Mouse (Mus musculus): Measurements from ENCODE around the gene March5. TPM values are rescaled to one million over a fixed set of nuclear protein-coding genes. Genes with fewer than 3 reads are reported as not detected.
A peak's percentile ranks its signal among the peaks of the same experiment; 100 is the strongest.

The March5 gene
- polyA plus RNA-seq (2015; fragmentation: Nextera tagmentation; extraction: Ambion mirVana): 49.9 and 50.0 TPM in 2 replicates

GRCm38 (mm10) chr19:37207303-37208175 lies at the start of gene March5:
March5 (plus strand) TSS chr19:37207543.
- Histone ChIP-seq H3K4me1 (replicated peaks; ENCODE audit: control insufficient read depth, insufficient read depth) (peaks cover 3% of the 10 kb centered on the region; the same call in 1 of the 2 replicates), H3K4me3 (ENCODE audit: low read depth, low read length) (peak within 1 kb of the TSS; percentile 95), H3K27me3 (ENCODE audit: control insufficient read depth, insufficient read depth, low read length) (no peaks in the 10 kb centered on the region), H3K4me2 (replicated peaks; ENCODE audit: low read depth) (peak within 1 kb of the TSS; percentile 97), H3K27ac (replicated peaks) (peak within 1 kb of the TSS; percentile 93), H3K36me3 (ENCODE audit: control insufficient read depth, insufficient read depth, low read length) (peaks cover 4% of the 10 kb centered on the region; the same call in 1 of the 2 replicates), H3K9me3 (ENCODE audit: control insufficient read depth, low read length) (no peaks in the 10 kb centered on the region), H3K9ac (ENCODE audit: low read length) (peak within 1 kb of the TSS; percentile 92)
- no peak for TF ChIP-seq EP300 (optimal IDR thresholded peaks at IDR 0.05)
- TF ChIP-seq CTCF (IDR thresholded peaks at IDR 0.05; ENCODE audit: low read depth): no peak
- WGBS: 1% methylated on average over 49 of the region's 94 CpGs
- ATAC-seq (ENCODE audit: low FRiP score, low TSS enrichment): peak; percentile 95
- DNase-seq (ENCODE audit: low spot score): peak; percentile 89

GRCm38 (mm10) chr19:37172096-37172495 lies 35.2 kb upstream of the March5 start:
- 48% methylated on average over 1 of the region's 1 CpGs for WGBS
- peaks cover 3% of the 10 kb centered on the region for H3K4me1 ChIP-seq (replicated peaks; ENCODE audit: control insufficient read depth, insufficient read depth)
- no peak overlapping the region for H3K27ac ChIP-seq (replicated peaks)
- H3K9ac ChIP-seq (ENCODE audit: low read length): no peak overlapping the region
- no peaks in the 10 kb centered on the region for H3K36me3 ChIP-seq (ENCODE audit: control insufficient read depth, insufficient read depth, low read length)
- no peak for TF ChIP-seq EP300 (optimal IDR thresholded peaks at IDR 0.05)
- no peak for TF ChIP-seq CTCF (IDR thresholded peaks at IDR 0.05; ENCODE audit: low read depth)
- DNase-seq (ENCODE audit: low spot score) (no peak), ATAC-seq (ENCODE audit: low FRiP score, low TSS enrichment) (no peak)
- no peaks in the 10 kb centered on the region for H3K9me3 ChIP-seq (ENCODE audit: control insufficient read depth, low read length)
- no peak overlapping the region for H3K4me3 ChIP-seq (ENCODE audit: low read depth, low read length)
- H3K4me2 ChIP-seq (replicated peaks; ENCODE audit: low read depth): no peak overlapping the region
- H3K27me3 ChIP-seq (ENCODE audit: control insufficient read depth, insufficient read depth, low read length): no peaks in the 10 kb centered on the region

GRCm38 (mm10) chr19:37172566-37173130 lies 34.7 kb upstream of the March5 start:
- Histone ChIP-seq H3K9ac (ENCODE audit: low read length) (no peak overlapping the region), H3K27me3 (ENCODE audit: control insufficient read depth, insufficient read depth, low read length) (no peaks in the 10 kb centered on the region), H3K4me2 (replicated peaks; ENCODE audit: low read depth) (no peak overlapping the region), H3K9me3 (ENCODE audit: control insufficient read depth, low read length) (no peaks in the 10 kb centered on the region), H3K4me1 (replicated peaks; ENCODE audit: control insufficient read depth, insufficient read depth) (peaks cover 3% of the 10 kb centered on the region), H3K27ac (replicated peaks) (no peak overlapping the region), H3K4me3 (ENCODE audit: low read depth, low read length) (no peak overlapping the region), H3K36me3 (ENCODE audit: control insufficient read depth, insufficient read depth, low read length) (no peaks in the 10 kb centered on the region)
- WGBS: 81% methylated on average over 11 of the region's 11 CpGs
- no peak for TF ChIP-seq CTCF (IDR thresholded peaks at IDR 0.05; ENCODE audit: low read depth)
- TF ChIP-seq EP300 (optimal IDR thresholded peaks at IDR 0.05): no peak
- no peak for DNase-seq (ENCODE audit: low spot score)
- ATAC-seq (ENCODE audit: low FRiP score, low TSS enrichment): no peak

- peak overlapping the region; percentile 69 for H3K9ac ChIP-seq (ENCODE audit: low read length)
- H3K36me3 ChIP-seq (ENCODE audit: control insufficient read depth, insufficient read depth, low read length): no peaks in the 10 kb centered on the region
- no peaks in the 10 kb centered on the region for H3K27me3 ChIP-seq (ENCODE audit: control insufficient read depth, insufficient read depth, low read length)
- H3K4me3 ChIP-seq (ENCODE audit: low read depth, low read length): peak overlapping the region; percentile 69
- H3K4me2 ChIP-seq (replicated peaks; ENCODE audit: low read depth): peak overlapping the region; percentile 99
- no peak for ATAC-seq (ENCODE audit: low FRiP score, low TSS enrichment)
- 35% methylated on average over 20 of the region's 20 CpGs for WGBS
- H3K27ac ChIP-seq (replicated peaks): no peak overlapping the region
- no peak for DNase-seq (ENCODE audit: low spot score)
- peaks cover 3% of the 10 kb centered on the region for H3K4me1 ChIP-seq (replicated peaks; ENCODE audit: control insufficient read depth, insufficient read depth)
- TF ChIP-seq CTCF (IDR thresholded peaks at IDR 0.05; ENCODE audit: low read depth) (no peak), EP300 (optimal IDR thresholded peaks at IDR 0.05) (no peak)
- no peaks in the 10 kb centered on the region for H3K9me3 ChIP-seq (ENCODE audit: control insufficient read depth, low read length)
These were observed 33.8 kb upstream of the March5 start for GRCm38 (mm10) chr19:37173331-37174115.

- no peaks in the 10 kb centered on the region for H3K9me3 ChIP-seq (ENCODE audit: control insufficient read depth, low read length)
- peak overlapping the region; percentile 69 for H3K9ac ChIP-seq (ENCODE audit: low read length)
- WGBS: under 1% methylated on average over 68 of the region's 70 CpGs
- H3K4me3 ChIP-seq (ENCODE audit: low read depth, low read length): peak overlapping the region; percentile 69
- H3K4me2 ChIP-seq (replicated peaks; ENCODE audit: low read depth): peak overlapping the region; percentile 99
- ATAC-seq (ENCODE audit: low FRiP score, low TSS enrichment) (peak; percentile 25; the same call in 1 of the 2 replicates), DNase-seq (ENCODE audit: low spot score) (peak; percentile 52)
- TF ChIP-seq CTCF (IDR thresholded peaks at IDR 0.05; ENCODE audit: low read depth) (no peak), EP300 (optimal IDR thresholded peaks at IDR 0.05) (no peak)
- peak overlapping the region; percentile 74 for H3K27ac ChIP-seq (replicated peaks)
- no peaks in the 10 kb centered on the region for H3K36me3 ChIP-seq (ENCODE audit: control insufficient read depth, insufficient read depth, low read length)
- H3K4me1 ChIP-seq (replicated peaks; ENCODE audit: control insufficient read depth, insufficient read depth): peaks cover 3% of the 10 kb centered on the region
- no peaks in the 10 kb centered on the region for H3K27me3 ChIP-seq (ENCODE audit: control insufficient read depth, insufficient read depth, low read length)
These were observed 33.1 kb upstream of the March5 start for GRCm38 (mm10) chr19:37174116-37174715.
